Mouse (Mus musculus): ENCODE measurements at regions not wholly inside any gene's neighbourhood (a gene's known extent, or its start where the extent isn't known, plus 50 kb on each side); places are given as distances from the start of the nearest gene placed in this dataset.

DNA sequence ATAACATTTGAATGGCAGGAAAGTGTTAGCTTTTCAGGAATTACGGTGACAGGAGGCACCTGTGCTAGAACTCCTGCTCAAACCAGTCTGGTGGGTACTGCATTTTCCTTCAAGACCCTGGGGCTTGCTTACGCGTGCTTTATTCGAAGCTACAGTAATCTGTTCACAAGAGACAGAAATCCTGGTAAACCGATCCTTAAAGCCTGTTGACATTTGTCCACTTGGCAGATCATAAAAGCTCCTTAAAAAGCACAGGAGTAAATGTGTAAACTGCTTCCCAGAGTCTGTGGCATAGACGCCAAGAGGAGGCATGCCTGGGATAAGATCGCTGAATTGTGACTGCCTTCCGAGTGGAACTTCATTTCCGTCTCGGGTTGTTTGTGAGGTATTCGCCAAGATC, 130.5 kb downstream of the Rpl36a-ps1 start:
- Histone ChIP-seq H3K27me3 (ENCODE audit: control insufficient read depth, insufficient read depth, low read depth, low read length) (no peaks in the 10 kb centered on the region), H3K27ac (ENCODE audit: low read length) (no peak overlapping the region), H3K9ac (ENCODE audit: low read depth, low read length) (no peak overlapping the region), H3K4me1 (ENCODE audit: control insufficient read depth, low read depth, low read length) (no peaks in the 10 kb centered on the region), H3K36me3 (ENCODE audit: control insufficient read depth, insufficient read depth) (no peaks in the 10 kb centered on the region), H3K4me2 (ENCODE audit: low read depth, low read length) (no peak overlapping the region), H3K9me3 (replicated peaks; ENCODE audit: control insufficient read depth, low read length) (no peaks in the 10 kb centered on the region), H3K4me3 (ENCODE audit: low read depth, low read length) (no peak overlapping the region)
- 74% methylated on average over 11 of the region's 11 CpGs for WGBS (ENCODE audit: insufficient replicate concordance)
- no peak for ATAC-seq (ENCODE audit: low read depth)

DNA sequence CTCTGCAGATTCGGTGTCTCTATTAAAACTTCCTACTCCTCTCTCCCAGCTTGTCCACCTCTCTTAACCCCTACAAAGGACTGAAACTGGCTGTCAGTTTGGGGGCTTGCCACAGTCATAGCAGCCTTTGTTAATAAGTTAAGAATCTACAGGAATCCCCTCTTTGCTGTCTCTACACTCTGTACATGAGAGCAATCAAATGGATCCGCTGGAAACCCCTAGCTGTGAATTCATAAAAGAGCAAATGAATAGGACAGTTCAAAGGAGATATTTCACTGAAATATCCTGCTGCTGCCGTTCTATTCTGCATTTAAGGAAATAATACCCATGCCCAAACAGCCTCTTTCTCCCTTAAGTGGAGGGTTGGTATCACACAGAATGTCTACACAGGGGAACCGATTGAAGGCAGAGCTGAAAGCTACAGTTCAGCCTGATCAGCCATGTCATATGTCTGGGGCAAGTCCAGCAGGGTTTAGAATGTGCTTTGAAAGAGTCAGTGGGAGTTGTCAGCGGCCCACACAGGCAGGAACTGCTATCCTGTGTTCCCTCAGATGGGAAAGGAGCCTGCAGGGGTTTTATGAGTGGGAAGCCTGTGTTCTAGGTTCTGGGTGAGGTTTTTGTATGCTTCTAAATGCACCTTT, 131.9 kb downstream of the Rpl36a-ps1 start:
- H3K9ac ChIP-seq (ENCODE audit: low read depth, low read length), result no peak overlapping the region

DNA sequence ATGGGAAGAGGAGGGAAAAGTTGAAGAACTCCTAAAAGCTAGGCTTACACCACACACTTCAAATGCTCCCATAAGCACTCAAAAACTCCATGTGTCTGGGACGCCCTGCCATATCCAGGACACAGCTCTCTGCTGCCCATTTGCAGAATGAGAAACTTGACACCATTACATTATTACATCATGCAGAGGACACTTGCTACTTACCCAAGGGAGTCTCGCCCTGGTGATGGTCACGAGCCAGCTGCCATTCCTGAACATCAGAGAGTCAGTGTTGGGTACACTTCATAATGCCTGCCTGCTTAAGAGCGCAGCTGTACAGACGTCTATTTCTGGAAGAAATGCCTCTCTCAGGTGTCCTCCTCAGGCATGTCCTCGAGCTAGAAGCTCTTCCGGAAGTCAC, 135.3 kb downstream of the Rpl36a-ps1 start:
- Histone ChIP-seq H3K9me3 (replicated peaks; ENCODE audit: control insufficient read depth, low read length) (no peaks in the 10 kb centered on the region), H3K27me3 (ENCODE audit: control insufficient read depth, insufficient read depth, low read depth, low read length) (no peaks in the 10 kb centered on the region), H3K4me1 (ENCODE audit: control insufficient read depth, low read depth, low read length) (no peaks in the 10 kb centered on the region), H3K4me2 (ENCODE audit: low read depth, low read length) (no peak overlapping the region), H3K36me3 (ENCODE audit: control insufficient read depth, insufficient read depth) (no peaks in the 10 kb centered on the region), H3K27ac (ENCODE audit: low read length) (no peak overlapping the region), H3K4me3 (ENCODE audit: low read depth, low read length) (no peak overlapping the region), H3K9ac (ENCODE audit: low read depth, low read length) (no peak overlapping the region)
- no peak for ATAC-seq (ENCODE audit: low read depth)
- 63% methylated on average over 7 of the region's 7 CpGs for WGBS (ENCODE audit: insufficient replicate concordance)

More for the DNA sequence above, 131.9 kb downstream of the Rpl36a-ps1 start:
- no peak for ATAC-seq (ENCODE audit: low read depth)
- WGBS (ENCODE audit: insufficient replicate concordance), result 64% methylated on average over 5 of the region's 5 CpGs
- no peak overlapping the region for H3K4me2 ChIP-seq (ENCODE audit: low read depth, low read length)
- H3K27me3 ChIP-seq (ENCODE audit: control insufficient read depth, insufficient read depth, low read depth, low read length), result no peaks in the 10 kb centered on the region
- H3K27ac ChIP-seq (ENCODE audit: low read length), result no peak overlapping the region
- H3K9me3 ChIP-seq (replicated peaks; ENCODE audit: control insufficient read depth, low read length), result no peaks in the 10 kb centered on the region
- no peaks in the 10 kb centered on the region for H3K4me1 ChIP-seq (ENCODE audit: control insufficient read depth, low read depth, low read length)
- H3K36me3 ChIP-seq (ENCODE audit: control insufficient read depth, insufficient read depth), result no peaks in the 10 kb centered on the region
- H3K4me3 ChIP-seq (ENCODE audit: low read depth, low read length), result no peak overlapping the region

GRCm38 (mm10) chr14:98848500-98848899, 145.6 kb downstream of the Rpl36a-ps1 start:
- no peaks in the 10 kb centered on the region for H3K9me3 ChIP-seq (replicated peaks; ENCODE audit: control insufficient read depth, low read length)
- H3K4me3 ChIP-seq (ENCODE audit: low read depth, low read length), result no peak overlapping the region
- H3K27ac ChIP-seq (ENCODE audit: low read length), result no peak overlapping the region
- H3K4me1 ChIP-seq (ENCODE audit: control insufficient read depth, low read depth, low read length), result no peaks in the 10 kb centered on the region
- H3K9ac ChIP-seq (ENCODE audit: low read depth, low read length), result no peak overlapping the region
- H3K4me2 ChIP-seq (ENCODE audit: low read depth, low read length), result no peak overlapping the region
- WGBS (ENCODE audit: insufficient replicate concordance), result 18% methylated on average over 1 of the region's 1 CpGs
- ATAC-seq (ENCODE audit: low read depth), result no peak
- no peaks in the 10 kb centered on the region for H3K27me3 ChIP-seq (ENCODE audit: control insufficient read depth, insufficient read depth, low read depth, low read length)
- H3K36me3 ChIP-seq (ENCODE audit: control insufficient read depth, insufficient read depth), result no peaks in the 10 kb centered on the region

DNA sequence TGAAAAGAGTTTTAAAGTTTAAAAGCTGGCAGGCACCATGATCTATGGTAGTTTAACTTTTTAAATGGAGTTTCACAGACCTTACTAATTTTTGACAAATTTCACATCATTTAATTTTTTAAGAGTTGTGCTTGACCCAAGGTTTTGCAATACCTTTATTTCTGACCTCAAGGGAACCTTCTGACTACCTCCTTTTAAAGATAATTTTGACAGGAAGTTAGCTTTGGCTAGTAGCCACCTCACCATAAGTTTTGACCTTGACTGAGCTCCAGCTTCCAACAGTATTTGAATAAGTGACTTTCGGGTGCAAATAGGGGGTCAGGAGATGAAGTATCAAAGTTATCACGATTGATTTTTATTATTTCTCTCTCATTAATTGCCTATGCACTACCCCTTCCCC, 149.9 kb downstream of the Rpl36a-ps1 start:
- Histone ChIP-seq H3K9ac (ENCODE audit: low read depth, low read length) (no peak overlapping the region), H3K4me3 (ENCODE audit: low read depth, low read length) (no peak overlapping the region), H3K4me1 (ENCODE audit: control insufficient read depth, low read depth, low read length) (no peaks in the 10 kb centered on the region), H3K9me3 (replicated peaks; ENCODE audit: control insufficient read depth, low read length) (no peaks in the 10 kb centered on the region), H3K27me3 (ENCODE audit: control insufficient read depth, insufficient read depth, low read depth, low read length) (no peaks in the 10 kb centered on the region), H3K4me2 (ENCODE audit: low read depth, low read length) (no peak overlapping the region), H3K36me3 (ENCODE audit: control insufficient read depth, insufficient read depth) (no peaks in the 10 kb centered on the region), H3K27ac (ENCODE audit: low read length) (no peak overlapping the region)
- ATAC-seq (ENCODE audit: low read depth), result no peak
- 56% methylated on average over 2 of the region's 2 CpGs for WGBS (ENCODE audit: insufficient replicate concordance)

DNA sequence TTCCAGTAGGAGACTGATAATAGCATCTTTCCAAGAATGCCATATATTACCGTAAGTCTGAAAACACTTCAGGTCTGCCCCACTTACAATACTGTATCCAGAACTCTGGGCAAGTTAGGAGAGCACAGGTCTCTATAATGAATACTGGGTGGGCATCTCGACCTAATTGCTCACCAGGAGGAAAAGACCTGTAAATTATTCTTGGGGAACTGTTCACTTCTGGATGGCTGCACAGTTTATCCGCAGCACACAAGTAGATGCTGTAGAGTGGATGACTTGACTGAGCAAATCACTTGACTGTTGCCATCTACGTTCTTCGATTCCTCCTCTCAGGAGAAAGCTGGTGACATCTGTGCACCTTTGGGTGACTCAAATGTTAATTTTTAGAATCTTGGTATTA, 159.8 kb downstream of the Rpl36a-ps1 start:
- Histone ChIP-seq H3K9ac (ENCODE audit: low read depth, low read length) (no peak overlapping the region), H3K9me3 (replicated peaks; ENCODE audit: control insufficient read depth, low read length) (no peaks in the 10 kb centered on the region), H3K4me1 (ENCODE audit: control insufficient read depth, low read depth, low read length) (no peaks in the 10 kb centered on the region), H3K36me3 (ENCODE audit: control insufficient read depth, insufficient read depth) (no peaks in the 10 kb centered on the region), H3K4me3 (ENCODE audit: low read depth, low read length) (no peak overlapping the region), H3K27ac (ENCODE audit: low read length) (no peak overlapping the region), H3K4me2 (ENCODE audit: low read depth, low read length) (no peak overlapping the region), H3K27me3 (ENCODE audit: control insufficient read depth, insufficient read depth, low read depth, low read length) (no peaks in the 10 kb centered on the region)
- ATAC-seq (ENCODE audit: low read depth), result no peak
- 64% methylated on average over 5 of the region's 5 CpGs for WGBS (ENCODE audit: insufficient replicate concordance)

GRCm38 (mm10) chr14:98833230-98833999, 160.7 kb downstream of the Rpl36a-ps1 start:
- no peaks in the 10 kb centered on the region for H3K9me3 ChIP-seq (replicated peaks; ENCODE audit: control insufficient read depth, low read length)
- no peaks in the 10 kb centered on the region for H3K4me1 ChIP-seq (ENCODE audit: control insufficient read depth, low read depth, low read length)
- no peak overlapping the region for H3K9ac ChIP-seq (ENCODE audit: low read depth, low read length)
- H3K4me2 ChIP-seq (ENCODE audit: low read depth, low read length), result no peak overlapping the region
- no peak overlapping the region for H3K4me3 ChIP-seq (ENCODE audit: low read depth, low read length)
- ATAC-seq (ENCODE audit: low read depth), result no peak
- no peaks in the 10 kb centered on the region for H3K27me3 ChIP-seq (ENCODE audit: control insufficient read depth, insufficient read depth, low read depth, low read length)
- no peaks in the 10 kb centered on the region for H3K36me3 ChIP-seq (ENCODE audit: control insufficient read depth, insufficient read depth)
- 71% methylated on average over 13 of the region's 13 CpGs for WGBS (ENCODE audit: insufficient replicate concordance)
- no peak overlapping the region for H3K27ac ChIP-seq (ENCODE audit: low read length)

DNA sequence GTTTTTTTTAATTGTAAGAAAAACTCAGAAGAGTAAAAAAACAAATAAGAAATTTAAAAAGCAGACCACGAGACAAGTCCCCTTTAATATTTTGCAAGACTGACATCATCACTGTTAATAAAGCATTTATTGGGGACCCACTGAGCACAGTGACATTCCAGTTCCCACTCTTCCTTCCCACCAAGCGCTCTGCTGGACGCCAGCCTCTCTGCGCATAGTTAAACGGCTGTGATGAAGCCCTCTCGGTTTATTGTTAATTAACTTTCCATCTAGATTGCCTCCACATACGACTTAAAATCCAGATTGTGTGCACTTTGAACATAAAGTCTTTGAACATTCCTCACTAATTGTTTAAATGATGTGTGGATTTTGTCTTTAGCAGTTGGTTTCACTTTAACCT, 161.7 kb downstream of the Rpl36a-ps1 start:
- no peak overlapping the region for H3K4me3 ChIP-seq (ENCODE audit: low read depth, low read length)
- H3K9me3 ChIP-seq (replicated peaks; ENCODE audit: control insufficient read depth, low read length), result no peaks in the 10 kb centered on the region
- no peak overlapping the region for H3K9ac ChIP-seq (ENCODE audit: low read depth, low read length)
- H3K27ac ChIP-seq (ENCODE audit: low read length), result no peak overlapping the region
- no peak for ATAC-seq (ENCODE audit: low read depth)
- H3K36me3 ChIP-seq (ENCODE audit: control insufficient read depth, insufficient read depth), result no peaks in the 10 kb centered on the region
- 68% methylated on average over 7 of the region's 7 CpGs for WGBS (ENCODE audit: insufficient replicate concordance)
- H3K27me3 ChIP-seq (ENCODE audit: control insufficient read depth, insufficient read depth, low read depth, low read length), result no peaks in the 10 kb centered on the region
- H3K4me1 ChIP-seq (ENCODE audit: control insufficient read depth, low read depth, low read length), result no peaks in the 10 kb centered on the region
- H3K4me2 ChIP-seq (ENCODE audit: low read depth, low read length), result no peak overlapping the region

GRCm38 (mm10) chr14:98829958-98830633, 164.0 kb downstream of the Rpl36a-ps1 start:
- Histone ChIP-seq H3K27ac (ENCODE audit: low read length) (no peak overlapping the region), H3K9ac (ENCODE audit: low read depth, low read length) (no peak overlapping the region), H3K4me1 (ENCODE audit: control insufficient read depth, low read depth, low read length) (no peaks in the 10 kb centered on the region), H3K4me3 (ENCODE audit: low read depth, low read length) (no peak overlapping the region), H3K36me3 (ENCODE audit: control insufficient read depth, insufficient read depth) (no peaks in the 10 kb centered on the region), H3K4me2 (ENCODE audit: low read depth, low read length) (no peak overlapping the region), H3K27me3 (ENCODE audit: control insufficient read depth, insufficient read depth, low read depth, low read length) (no peaks in the 10 kb centered on the region), H3K9me3 (replicated peaks; ENCODE audit: control insufficient read depth, low read length) (no peaks in the 10 kb centered on the region)
- no peak for ATAC-seq (ENCODE audit: low read depth)
- 63% methylated on average over 5 of the region's 5 CpGs for whole genome bisulfite sequencing (ENCODE audit: insufficient replicate concordance)
